Mouse (Mus musculus): ENCODE results near the gene Ccdc167.

Gene Ccdc167

GRCm38 (mm10) chr17:29716732-29717445 is at the start of gene Ccdc167:
Gene Ccdc167, minus strand, starts transcription at chr17:29717044.
- DNase-seq (ENCODE audit: low spot score in 2 of 2), result peak; percentile 95

DNA sequence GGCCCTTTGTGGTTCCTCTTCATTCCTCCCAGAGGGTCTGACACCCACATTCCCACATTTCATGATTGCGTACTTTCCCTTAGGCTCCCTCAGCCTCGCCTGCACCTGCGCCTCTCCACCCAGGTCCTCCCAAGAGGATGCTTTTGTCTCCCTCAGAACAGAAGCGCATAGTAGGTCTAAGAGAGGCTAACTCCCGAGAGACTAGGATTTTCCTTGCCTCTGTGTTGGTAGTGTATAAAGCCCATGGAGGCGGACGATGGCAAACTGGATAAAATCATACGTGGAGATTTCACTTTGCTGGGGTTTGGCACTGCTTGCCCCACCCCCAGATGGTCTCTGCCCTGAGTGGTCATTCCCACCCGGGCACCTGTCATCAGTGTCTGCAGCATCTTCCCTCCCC is 48.5 kb upstream of the Ccdc167 start:
- no peak for DNase-seq (ENCODE audit: low spot score in 2 of 2)

DNA sequence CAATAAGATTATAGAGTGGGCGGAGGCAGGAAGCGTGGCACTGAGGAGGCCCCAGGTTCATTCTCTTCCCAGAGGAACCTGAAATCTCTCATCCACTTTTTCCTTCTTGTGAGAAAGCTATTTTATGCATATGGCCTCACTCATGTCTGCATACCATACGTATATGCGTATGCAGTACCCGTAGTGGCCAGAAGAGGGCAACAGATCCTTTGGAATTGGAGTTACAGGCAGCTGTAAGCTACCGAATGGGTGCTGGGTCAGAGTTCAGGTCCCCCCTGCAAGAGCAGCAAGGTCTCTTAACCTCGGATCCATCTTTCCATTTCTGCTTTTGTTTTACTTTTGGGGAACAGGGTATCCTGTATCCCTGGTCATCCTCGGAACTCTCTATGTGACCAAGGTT is 45.7 kb upstream of the Ccdc167 start:
- DNase-seq (ENCODE audit: low spot score in 2 of 2), result peak; percentile 68 to 85

- DNase-seq (ENCODE audit: low spot score in 2 of 2), result no peak
Measured at GRCm38 (mm10) chr17:29761938-29762337, 45.1 kb upstream of the Ccdc167 start.

DNA sequence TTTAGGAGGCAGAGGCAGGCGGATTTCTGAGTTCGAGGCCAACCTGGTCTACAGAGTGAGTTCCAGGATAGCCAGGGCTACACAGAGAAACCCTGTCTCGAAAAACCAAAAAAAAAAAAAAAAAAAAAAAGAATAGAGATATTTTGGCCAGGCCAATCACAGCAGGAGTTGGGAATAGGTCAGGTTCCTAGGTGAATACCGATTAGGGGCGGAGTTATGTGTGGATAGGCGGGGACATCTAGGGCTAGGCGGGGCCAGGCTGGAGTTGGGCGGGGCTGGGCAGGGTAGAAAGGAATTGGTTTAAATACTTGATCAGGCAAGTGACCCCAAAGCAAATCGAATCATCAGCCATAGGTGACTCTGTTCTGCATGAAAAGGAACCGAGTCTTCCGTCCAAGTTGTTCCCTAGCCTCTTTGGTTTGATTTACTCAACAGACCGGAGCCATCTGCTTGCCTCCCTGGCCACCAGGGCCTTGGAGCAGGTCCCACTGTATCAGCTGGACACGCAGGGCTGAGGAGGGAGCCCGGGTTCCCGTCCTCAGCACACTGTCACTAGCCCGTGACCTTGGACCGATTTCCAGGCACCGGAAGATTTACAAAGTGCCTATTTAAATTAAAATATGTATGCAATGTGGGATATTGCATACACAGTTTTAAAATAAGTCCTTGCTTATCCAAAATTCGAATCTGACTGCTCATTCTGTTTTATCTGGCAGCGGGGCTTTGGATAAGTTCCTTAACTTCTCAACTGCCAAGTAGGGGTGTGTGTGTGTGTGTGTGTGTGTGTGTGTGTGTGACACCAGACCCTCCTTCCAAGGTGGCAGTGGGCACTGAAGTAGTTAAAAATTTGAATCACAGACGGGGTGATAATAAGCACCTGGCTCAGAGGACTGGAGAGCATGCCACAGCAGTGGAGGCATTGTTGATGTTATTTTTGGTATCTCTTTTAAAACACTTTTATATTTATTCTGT is 43.8 kb upstream of the Ccdc167 start:
- no peak for DNase-seq (ENCODE audit: low spot score in 2 of 2)

GRCm38 (mm10) chr17:29759963-29760362 is 43.1 kb upstream of the Ccdc167 start:
- DNase-seq (ENCODE audit: low spot score in 2 of 2), result no peak

- no peak for DNase-seq (ENCODE audit: low spot score in 2 of 2)
Measured at GRCm38 (mm10) chr17:29756381-29756780, 39.5 kb upstream of the Ccdc167 start.

DNA sequence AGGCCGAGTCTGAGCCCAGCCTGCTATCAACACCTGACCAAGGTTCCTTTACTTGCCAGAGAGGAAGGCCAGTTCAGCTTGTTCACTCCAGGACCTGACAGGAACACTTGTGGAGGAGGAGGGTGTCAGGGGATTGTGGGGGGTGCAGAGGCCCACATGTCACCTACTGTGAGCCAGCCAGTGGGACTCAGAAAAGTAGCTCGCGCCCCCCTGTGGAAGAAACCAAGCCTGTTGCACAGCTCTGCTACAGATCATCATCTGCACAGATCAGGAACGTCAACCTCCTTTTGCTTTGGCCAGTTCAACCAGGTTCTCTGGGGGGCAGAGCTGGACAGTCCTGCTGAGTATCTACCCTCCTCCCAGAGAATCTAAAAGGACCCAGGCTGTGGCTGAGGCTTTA is 37.7 kb upstream of the Ccdc167 start:
- DNase-seq (ENCODE audit: low spot score in 2 of 2), result no peak

DNA sequence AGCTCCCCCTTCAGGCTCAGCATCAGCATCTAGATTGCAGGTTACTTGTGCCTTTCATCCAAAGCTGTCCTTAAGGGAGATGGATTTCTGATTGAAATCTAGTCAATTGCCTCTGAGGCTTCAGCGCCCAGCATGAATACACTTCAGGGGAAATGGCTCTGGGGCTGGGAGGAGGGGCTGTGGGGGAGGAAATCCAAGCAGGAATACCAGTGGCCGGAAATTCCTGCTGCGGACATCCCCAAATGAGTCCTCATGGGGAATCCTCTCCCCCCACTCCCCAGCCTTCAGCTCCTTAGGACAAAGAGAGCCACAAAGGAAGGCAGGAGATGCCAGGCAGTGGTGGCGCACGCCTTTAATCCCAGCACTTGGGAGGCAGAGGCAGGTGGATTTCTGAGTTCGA is 30.6 kb upstream of the Ccdc167 start:
- no peak for DNase-seq (ENCODE audit: low spot score in 2 of 2)

GRCm38 (mm10) chr17:29737849-29738804 is 21.3 kb upstream of the Ccdc167 start:
- DNase-seq (ENCODE audit: low spot score in 2 of 2), result no peak

DNA sequence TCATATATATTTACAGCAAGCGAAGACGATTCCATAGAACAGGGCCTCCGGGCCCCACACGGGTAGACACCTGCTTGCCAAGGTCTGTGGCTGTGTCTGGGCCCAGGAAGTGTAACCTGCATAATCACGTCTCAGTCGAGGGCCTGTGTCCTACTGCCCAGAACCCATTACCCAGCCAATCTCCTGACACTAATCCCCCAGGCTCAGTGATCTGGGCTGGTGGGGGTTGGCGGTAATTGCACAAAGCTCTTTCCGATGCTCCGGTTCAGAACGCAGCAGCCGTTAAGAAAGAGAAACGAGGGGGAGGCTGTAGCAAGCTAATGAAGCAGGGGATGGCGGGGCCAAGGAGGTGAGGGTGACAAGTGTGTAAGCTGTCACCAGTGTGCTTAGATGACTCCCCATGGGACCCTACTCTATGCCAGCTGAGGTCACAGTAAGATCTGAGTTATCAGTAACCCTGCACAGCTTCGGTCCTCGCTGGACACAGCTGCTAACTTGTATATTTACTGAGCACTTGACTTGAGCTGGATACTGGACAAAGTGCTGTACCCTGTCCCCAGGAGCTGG is 19.7 kb upstream of the Ccdc167 start:
- DNase-seq (ENCODE audit: low spot score in 2 of 2), result no peak

DNA sequence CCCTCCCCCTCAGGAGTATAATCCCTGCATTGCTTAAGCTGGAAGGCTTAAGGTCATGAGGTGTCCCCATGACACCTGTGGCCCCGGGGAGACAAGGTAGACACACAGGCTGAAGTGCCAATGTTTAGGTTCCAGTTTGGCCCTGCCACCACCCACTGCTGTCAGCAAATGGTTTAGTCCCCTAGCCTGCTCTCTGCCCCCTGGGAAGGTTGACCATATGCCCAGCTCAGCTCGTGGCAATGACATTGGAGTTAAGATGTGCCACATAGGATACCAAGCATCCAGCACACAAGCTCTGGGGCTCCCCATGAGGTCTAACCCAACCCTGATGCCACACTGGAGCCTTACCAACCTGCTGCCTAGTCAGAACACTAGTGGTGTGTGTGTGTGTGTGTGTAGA is 15.7 kb upstream of the Ccdc167 start:
- no peak for DNase-seq (ENCODE audit: low spot score in 2 of 2)

GRCm38 (mm10) chr17:29731953-29732325 is 15.1 kb upstream of the Ccdc167 start:
- DNase-seq (ENCODE audit: low spot score in 2 of 2), result no peak

- DNase-seq (ENCODE audit: low spot score in 2 of 2), result no peak
Measured at GRCm38 (mm10) chr17:29731266-29731952, 14.6 kb upstream of the Ccdc167 start.

GRCm38 (mm10) chr17:29730510-29731265 is 13.8 kb upstream of the Ccdc167 start:
- no peak for DNase-seq (ENCODE audit: low spot score in 2 of 2)

DNA sequence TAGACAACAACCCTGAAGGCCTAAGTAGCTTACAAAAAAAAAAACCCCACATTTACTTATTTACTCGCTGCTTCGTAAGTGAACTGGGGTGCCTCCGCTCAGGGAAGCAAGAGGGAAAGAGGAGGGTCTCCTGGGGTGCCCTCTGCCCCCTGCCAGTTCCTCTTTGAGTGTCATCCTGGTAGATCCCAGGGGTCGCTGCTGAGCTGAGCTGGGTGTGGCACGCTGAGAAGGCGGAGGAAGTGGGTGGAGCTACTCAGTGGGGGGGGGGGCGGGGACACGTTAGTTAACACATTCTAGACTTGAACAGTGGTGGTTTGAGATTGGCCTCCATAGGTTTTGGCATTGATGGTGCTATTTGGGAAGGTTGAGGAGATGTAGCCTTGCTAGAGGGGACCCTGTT is 11.2 kb upstream of the Ccdc167 start:
- peak in 1 of 2 experiments; percentile 55 for DNase-seq (ENCODE audit: low spot score in 2 of 2)

- no peak for DNase-seq (ENCODE audit: low spot score in 2 of 2)
Measured at GRCm38 (mm10) chr17:29725027-29725620, 8.3 kb upstream of the Ccdc167 start.

GRCm38 (mm10) chr17:29724610-29725009 is 7.8 kb upstream of the Ccdc167 start:
- DNase-seq (ENCODE audit: low spot score in 2 of 2), result no peak

GRCm38 (mm10) chr17:29720755-29721365 is 4.0 kb upstream of the Ccdc167 start:
- DNase-seq (ENCODE audit: low spot score in 2 of 2), result no peak
